Mouse (Mus musculus): Measurements from ENCODE around the gene Zmpste24. TPM values are rescaled to one million over a fixed set of nuclear protein-coding genes. Genes with fewer than 3 reads are reported as not detected.

The Zmpste24 gene
- 20.4 and 22.0 TPM in 2 replicates for polyA plus RNA-seq (2012; rRNA removed)

GRCm38 (mm10) chr4:121097650-121098378 lies at the start of gene Zmpste24:
Gene Zmpste24 (minus strand): TSS chr4:121098241.
- H3K4me1 ChIP-seq (ENCODE audit: control insufficient read depth, insufficient read depth, low read length): peaks cover 2% of the 10 kb centered on the region; the same call in 1 of the 2 replicates
- peak within 1 kb of the TSS; percentile 58 for H3K4me3 ChIP-seq (ENCODE audit: insufficient read depth, low read length)
- H3K27ac ChIP-seq (ENCODE audit: insufficient read depth, low read length): no peak within 1 kb of the TSS
- TF ChIP-seq POLR2A (IDR thresholded peaks at IDR 0.05; ENCODE audit: extremely low read depth, insufficient read depth, low read length) (peak; percentile 47), CTCF (IDR thresholded peaks at IDR 0.05; ENCODE audit: extremely low read depth, insufficient read depth, low read length) (no peak)

- no peak for TF ChIP-seq POLR2A (IDR thresholded peaks at IDR 0.05; ENCODE audit: extremely low read depth, insufficient read depth, low read length)
- TF ChIP-seq CTCF (IDR thresholded peaks at IDR 0.05; ENCODE audit: extremely low read depth, insufficient read depth, low read length): no peak
- no peak within 1 kb of the TSS for H3K27ac ChIP-seq (ENCODE audit: insufficient read depth, low read length)
- H3K4me3 ChIP-seq (ENCODE audit: insufficient read depth, low read length): no peak within 1 kb of the TSS
- no peaks in the 10 kb centered on the region for H3K4me1 ChIP-seq (ENCODE audit: control insufficient read depth, insufficient read depth, low read length)
Measured at GRCm38 (mm10) chr4:121109126-121109525, 11.1 kb upstream of the Zmpste24 start, which contains the start of gene Tmco2. Gene Tmco2 (minus strand): TSS chr4:121109226.

GRCm38 (mm10) chr4:121103304-121103703 lies 5.3 kb upstream of the Zmpste24 start:
- Histone ChIP-seq H3K4me3 (ENCODE audit: insufficient read depth, low read length) (no peak overlapping the region), H3K27ac (ENCODE audit: insufficient read depth, low read length) (no peak overlapping the region), H3K4me1 (ENCODE audit: control insufficient read depth, insufficient read depth, low read length) (no peaks in the 10 kb centered on the region)
- no peak for TF ChIP-seq CTCF (IDR thresholded peaks at IDR 0.05; ENCODE audit: extremely low read depth, insufficient read depth, low read length)
- TF ChIP-seq POLR2A (IDR thresholded peaks at IDR 0.05; ENCODE audit: extremely low read depth, insufficient read depth, low read length): no peak

- no peak overlapping the region for H3K27ac ChIP-seq (ENCODE audit: insufficient read depth, low read length)
- no peaks in the 10 kb centered on the region for H3K4me1 ChIP-seq (ENCODE audit: control insufficient read depth, insufficient read depth, low read length)
- TF ChIP-seq CTCF (IDR thresholded peaks at IDR 0.05; ENCODE audit: extremely low read depth, insufficient read depth, low read length): no peak
- TF ChIP-seq POLR2A (IDR thresholded peaks at IDR 0.05; ENCODE audit: extremely low read depth, insufficient read depth, low read length): no peak
- H3K4me3 ChIP-seq (ENCODE audit: insufficient read depth, low read length): no peak overlapping the region
Measured at GRCm38 (mm10) chr4:121090211-121090610, 7.8 kb downstream of the Zmpste24 start.

- no peaks in the 10 kb centered on the region for H3K4me1 ChIP-seq (ENCODE audit: control insufficient read depth, insufficient read depth, low read length)
- no peak overlapping the region for H3K27ac ChIP-seq (ENCODE audit: insufficient read depth, low read length)
- H3K4me3 ChIP-seq (ENCODE audit: insufficient read depth, low read length): no peak overlapping the region
- no peak for TF ChIP-seq POLR2A (IDR thresholded peaks at IDR 0.05; ENCODE audit: extremely low read depth, insufficient read depth, low read length)
- TF ChIP-seq CTCF (IDR thresholded peaks at IDR 0.05; ENCODE audit: extremely low read depth, insufficient read depth, low read length): no peak
Measured at GRCm38 (mm10) chr4:121088696-121089095, 9.3 kb downstream of the Zmpste24 start.

- TF ChIP-seq POLR2A (IDR thresholded peaks at IDR 0.05; ENCODE audit: extremely low read depth, insufficient read depth, low read length) (no peak), CTCF (IDR thresholded peaks at IDR 0.05; ENCODE audit: extremely low read depth, insufficient read depth, low read length) (no peak)
Measured at GRCm38 (mm10) chr4:121084506-121084905, 13.5 kb downstream of the Zmpste24 start.

GRCm38 (mm10) chr4:121080395-121080794 lies 17.6 kb downstream of the Zmpste24 start:
- no peaks in the 10 kb centered on the region; the same call in 1 of the 2 replicates for H3K4me1 ChIP-seq (ENCODE audit: control insufficient read depth, insufficient read depth, low read length)
- TF ChIP-seq CTCF (IDR thresholded peaks at IDR 0.05; ENCODE audit: extremely low read depth, insufficient read depth, low read length) (no peak), POLR2A (IDR thresholded peaks at IDR 0.05; ENCODE audit: extremely low read depth, insufficient read depth, low read length) (no peak)
- no peak overlapping the region for H3K4me3 ChIP-seq (ENCODE audit: insufficient read depth, low read length)
- no peak overlapping the region for H3K27ac ChIP-seq (ENCODE audit: insufficient read depth, low read length)

More at GRCm38 (mm10) chr4:121084506-121084905, 13.5 kb downstream of the Zmpste24 start:
- H3K4me3 ChIP-seq (ENCODE audit: insufficient read depth, low read length): no peak overlapping the region
- H3K4me1 ChIP-seq (ENCODE audit: control insufficient read depth, insufficient read depth, low read length): no peaks in the 10 kb centered on the region; the same call in 1 of the 2 replicates
- no peak overlapping the region for H3K27ac ChIP-seq (ENCODE audit: insufficient read depth, low read length)

- no peak overlapping the region for H3K4me3 ChIP-seq (ENCODE audit: insufficient read depth, low read length)
- TF ChIP-seq CTCF (IDR thresholded peaks at IDR 0.05; ENCODE audit: extremely low read depth, insufficient read depth, low read length) (no peak), POLR2A (IDR thresholded peaks at IDR 0.05; ENCODE audit: extremely low read depth, insufficient read depth, low read length) (no peak)
- H3K4me1 ChIP-seq (ENCODE audit: control insufficient read depth, insufficient read depth, low read length): no peaks in the 10 kb centered on the region; the same call in 1 of the 2 replicates
- no peak overlapping the region for H3K27ac ChIP-seq (ENCODE audit: insufficient read depth, low read length)
Measured at GRCm38 (mm10) chr4:121077915-121078646, 20.0 kb downstream of the Zmpste24 start.

- no peaks in the 10 kb centered on the region for H3K4me1 ChIP-seq (ENCODE audit: control insufficient read depth, insufficient read depth, low read length)
- H3K4me3 ChIP-seq (ENCODE audit: insufficient read depth, low read length): no peak overlapping the region
- TF ChIP-seq POLR2A (IDR thresholded peaks at IDR 0.05; ENCODE audit: extremely low read depth, insufficient read depth, low read length): no peak
- no peak for TF ChIP-seq CTCF (IDR thresholded peaks at IDR 0.05; ENCODE audit: extremely low read depth, insufficient read depth, low read length)
- no peak overlapping the region for H3K27ac ChIP-seq (ENCODE audit: insufficient read depth, low read length)
Measured at GRCm38 (mm10) chr4:121074250-121074649, 23.8 kb downstream of the Zmpste24 start.
